Mouse (Mus musculus) kidney, postnatal 0 days (tissue): ENCODE data around the gene Foxk1. TPM values are rescaled to one million over a fixed set of nuclear protein-coding genes. Genes with fewer than 3 reads are reported as not detected.

Experiments
- ATAC-seq: fragments of 200-750 bp; cut with Nextera tagmentation; replicated peaks from 2 replicates; pipeline ENCODE4 v1.8.0; 2017; ENCODE audit warnings: low read depth, moderate number of reproducible peaks, moderate TSS enrichment, moderate library complexity; ENCODE audit not compliant: low FRiP score
- DNase-seq: peaks from one replicate; pipeline ENCODE4 v3.0.0-alpha.2; 2016; ENCODE audit warnings: low spot score
- H3K27ac ChIP-seq: fragments of 300-500 bp; sonication (generic); 2 replicates; pipeline ENCODE4 v1.5.1; 2014; ENCODE audit warnings: mild to moderate bottlenecking
- H3K27me3 ChIP-seq: fragments of 300-500 bp; sonication (generic); 2 replicates; pipeline ENCODE4 v1.6.1; 2014; ENCODE audit warnings: low read length, mixed read lengths; ENCODE audit not compliant: insufficient read depth
- H3K36me3 ChIP-seq: fragments of 300-500 bp; sonication (generic); 2 replicates; pipeline ENCODE4 v1.6.1; 2014; ENCODE audit warnings: low read length, mixed read lengths; ENCODE audit not compliant: insufficient read depth
- H3K4me1 ChIP-seq: fragments of 300-500 bp; sonication (generic); replicated peaks from 2 replicates; pipeline ENCODE4 v1.6.1; 2014; ENCODE audit warnings: antibody characterized with exemption, low read length, mixed read lengths; ENCODE audit not compliant: insufficient read depth
- H3K4me2 ChIP-seq: fragments of 300-500 bp; sonication (generic); 2 replicates; pipeline ENCODE4 v1.6.1; 2014; ENCODE audit warnings: mild to moderate bottlenecking, low read length, moderate library complexity, mixed read lengths
- H3K4me3 ChIP-seq: fragments of 300-500 bp; sonication (generic); replicated peaks from 2 replicates; pipeline ENCODE4 v1.5.1; 2014; ENCODE audit warnings: low read depth, low read length
- H3K9ac ChIP-seq: fragments of 300-500 bp; sonication (generic); 2 replicates; pipeline ENCODE4 v1.6.1; 2014; ENCODE audit warnings: low read depth, low read length
- H3K9me3 ChIP-seq: fragments of 300-500 bp; sonication (generic); replicated peaks from 2 replicates; pipeline ENCODE4 v1.6.1; 2016; ENCODE audit warnings: low read length, inconsistent platforms, mixed read lengths
- CTCF ChIP-seq: IDR thresholded peaks from 2 replicates; pipeline ENCODE4 v1.5.1; 2016; ENCODE audit warnings: antibody characterized with exemption, low read depth, mild to moderate bottlenecking, moderate library complexity
- WGBS: fragments of 180-500 bp; shearing (Covaris S2); extraction: QIAGEN DNeasy Blood & Tissue Kit; methylation state at CpG from one replicate; pipeline ENCODE4 v1.1.7; 2014; 5-methylcytosine and 5-hydroxymethylcytosine counted together
- polyA plus RNA-seq: library from polyadenylated mRNA; unstranded; fragments of >200 nt; fragmentation: Nextera tagmentation; extraction: Ambion mirVana; gene quantifications from 2 replicates; pipeline ENCODE4 v1.2.1, GENCODE M21; 2015

Foxk1 gene
- polyA plus RNA-seq, 1 experiment from 2014 or later = 5.6 TPM

GRCm38 (mm10) chr5:142367085-142368081 is 33.9 kb upstream of the Foxk1 start:
- under 1% methylated on average over 83 of the region's 83 CpGs for WGBS
- Histone ChIP-seq H3K36me3 (no peaks in the 10 kb centered on the region), H3K4me1 (peaks cover 13% of the 10 kb centered on the region), H3K27me3 (no peaks in the 10 kb centered on the region), H3K27ac (peak overlapping the region; percentile 65), H3K4me3 (peak overlapping the region; percentile 49), H3K9ac (peak overlapping the region; percentile 65), H3K4me2 (peak overlapping the region; percentile 63), H3K9me3 (no peaks in the 10 kb centered on the region)
- ATAC-seq (peak; percentile 93), DNase-seq (peak; percentile 97)
- peak; percentile 98 for TF ChIP-seq CTCF

- TF ChIP-seq CTCF = no peak
- ATAC-seq (no peak), DNase-seq (no peak)
- Histone ChIP-seq H3K4me1 (peaks cover 13% of the 10 kb centered on the region), H3K36me3 (no peaks in the 10 kb centered on the region), H3K4me3 (peak overlapping the region; percentile 49), H3K9ac (peak overlapping the region; percentile 65; the same call in 1 of the 2 replicates), H3K4me2 (peak overlapping the region; percentile 63), H3K27ac (peak overlapping the region; percentile 65; the same call in 1 of the 2 replicates), H3K9me3 (no peaks in the 10 kb centered on the region), H3K27me3 (no peaks in the 10 kb centered on the region)
- 51% methylated on average over 5 of the region's 5 CpGs for WGBS
These were observed 33.2 kb upstream of the Foxk1 start for GRCm38 (mm10) chr5:142368122-142368521.

- H3K4me2 ChIP-seq = no peak overlapping the region
- peaks cover 13% of the 10 kb centered on the region for H3K4me1 ChIP-seq
- H3K36me3 ChIP-seq = no peaks in the 10 kb centered on the region
- no peak for ATAC-seq
- H3K27me3 ChIP-seq = no peaks in the 10 kb centered on the region
- H3K9ac ChIP-seq = no peak overlapping the region
- no peaks in the 10 kb centered on the region for H3K9me3 ChIP-seq
- no peak overlapping the region for H3K4me3 ChIP-seq
- TF ChIP-seq CTCF = no peak
- 93% methylated on average over 4 of the region's 4 CpGs for WGBS
- no peak overlapping the region for H3K27ac ChIP-seq
- DNase-seq = no peak
These were observed 30.7 kb upstream of the Foxk1 start for GRCm38 (mm10) chr5:142370406-142371171.

GRCm38 (mm10) chr5:142371172-142372155 is 29.8 kb upstream of the Foxk1 start:
- Histone ChIP-seq H3K9me3 (no peaks in the 10 kb centered on the region), H3K27me3 (no peaks in the 10 kb centered on the region), H3K4me3 (no peak overlapping the region), H3K9ac (peak overlapping the region; percentile 33; the same call in 1 of the 2 replicates), H3K4me1 (peaks cover 13% of the 10 kb centered on the region), H3K36me3 (no peaks in the 10 kb centered on the region), H3K27ac (peak overlapping the region; percentile 54; the same call in 1 of the 2 replicates), H3K4me2 (peak overlapping the region; percentile 30)
- 20% methylated on average over 24 of the region's 24 CpGs for WGBS
- DNase-seq = peak; percentile 54
- no peak for TF ChIP-seq CTCF
- ATAC-seq = no peak

- 0 out of 2 replicates have a peak overlapping the region, but pooled peaks have one; percentile 33 for H3K9ac ChIP-seq
- TF ChIP-seq CTCF = no peak
- no peak overlapping the region for H3K4me3 ChIP-seq
- no peaks in the 10 kb centered on the region for H3K9me3 ChIP-seq
- DNase-seq = no peak
- 55% methylated on average over 6 of the region's 6 CpGs for WGBS
- H3K36me3 ChIP-seq = no peaks in the 10 kb centered on the region
- no peak for ATAC-seq
- no peak overlapping the region for H3K27ac ChIP-seq
- H3K4me1 ChIP-seq = peaks cover 13% of the 10 kb centered on the region
- no peaks in the 10 kb centered on the region for H3K27me3 ChIP-seq
- 0 out of 2 replicates have a peak overlapping the region, but pooled peaks have one; percentile 30 for H3K4me2 ChIP-seq
These were observed 29.1 kb upstream of the Foxk1 start for GRCm38 (mm10) chr5:142372207-142372606.
